Mouse (Mus musculus): ENCODE measurements around the gene Olfr1130.
"Not testable (repeated sequence)": the region's sequence is repeated elsewhere in the genome, so short reads cannot be mapped to it uniquely, and the experiment has no call there.

The Olfr1130 gene

DNA sequence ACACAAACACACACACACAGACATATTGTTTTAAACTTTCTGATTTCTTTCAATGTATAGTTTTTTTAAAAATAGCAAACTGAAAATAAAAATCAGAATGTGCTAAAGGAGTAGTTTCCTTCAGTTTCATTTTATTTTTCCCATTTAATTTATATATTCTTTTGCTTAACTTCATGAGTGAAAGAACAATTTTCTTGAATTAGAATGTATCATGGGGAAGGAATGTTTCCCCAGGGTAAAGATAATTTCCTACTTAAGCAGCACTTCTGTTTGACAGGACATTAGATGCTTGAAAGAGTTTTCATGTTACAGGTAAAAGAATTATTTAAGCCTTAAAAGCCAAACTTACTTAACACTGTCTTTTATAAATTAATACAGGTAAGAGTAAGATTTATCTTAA, at the start of gene Olfr1130:
Olfr1130 (plus strand) TSS at position 301 of the 400 bp plus-strand sequence.
- not testable (repeated sequence) for DNase-seq (ENCODE audit: low read depth)

DNA sequence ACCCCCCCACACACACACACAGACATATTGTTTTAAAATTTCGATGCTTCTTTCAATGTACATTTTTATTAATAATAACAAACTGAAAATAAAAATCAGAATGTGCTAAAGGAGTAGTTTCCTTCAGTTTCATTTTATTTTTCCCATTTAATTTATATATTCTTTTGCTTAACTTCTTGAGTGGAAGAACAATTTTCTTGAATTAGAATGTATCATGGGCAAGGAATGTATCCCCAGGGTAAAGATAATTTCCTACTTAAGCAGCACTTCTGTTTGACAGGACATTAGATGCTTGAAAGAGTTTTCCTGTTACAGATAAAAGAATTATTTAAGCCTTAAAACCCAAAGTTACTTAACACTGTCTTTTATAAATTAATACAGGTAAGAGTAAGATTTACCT, 32.4 kb upstream of the Olfr1130 start, which contains the start of gene Olfr1129:
Olfr1129 (plus strand) TSS at position 301 of the 400 bp plus-strand sequence.
- not testable (repeated sequence) for DNase-seq (ENCODE audit: low read depth)

DNA sequence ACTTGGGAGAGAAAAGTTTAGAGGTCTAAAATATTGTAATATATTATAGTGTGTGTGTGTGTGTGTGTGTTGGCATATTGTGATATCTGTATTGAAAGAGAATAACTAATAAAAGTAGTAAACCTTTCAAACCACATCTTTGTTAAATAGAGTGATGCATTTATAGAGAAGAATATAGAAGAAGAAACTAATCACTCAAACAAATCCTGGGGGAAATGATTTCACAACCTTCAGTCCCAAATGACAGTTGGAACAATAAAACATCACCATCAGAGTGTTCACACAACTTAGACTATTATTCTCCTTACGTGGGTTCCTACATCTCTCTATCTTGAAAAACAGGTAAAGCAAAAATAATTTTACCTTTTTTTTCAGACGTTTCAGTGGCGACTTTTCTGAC, 20.8 kb downstream of the Olfr1130 start, which contains the start of gene Olfr1131:
Olfr1131 (plus strand) TSS at position 301 of the 400 bp plus-strand sequence.
- DNase-seq (ENCODE audit: low read depth), result no peak

DNA sequence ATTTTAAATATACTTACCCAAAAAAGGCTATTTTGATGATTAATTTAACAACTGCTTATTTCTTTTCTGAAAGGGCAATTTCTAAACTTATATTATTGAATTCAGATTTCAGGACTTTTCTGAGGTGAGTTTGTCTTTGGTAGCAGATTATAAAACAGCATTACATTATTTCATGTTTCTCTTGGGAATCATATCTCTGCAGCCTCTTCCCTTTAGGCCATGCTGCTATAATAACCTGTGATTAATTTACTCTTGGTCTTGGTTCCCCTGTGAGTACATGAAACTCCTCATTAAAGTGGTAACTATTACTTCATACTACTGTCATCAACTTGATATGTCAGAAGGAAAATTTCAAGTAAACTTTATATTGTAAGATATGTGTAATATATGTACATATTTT, 31.4 kb downstream of the Olfr1130 start, which contains the start of gene Olfr1132:
Olfr1132 (minus strand) TSS at position 101 of the 400 bp plus-strand sequence.
- no peak for DNase-seq (ENCODE audit: low read depth)

DNA sequence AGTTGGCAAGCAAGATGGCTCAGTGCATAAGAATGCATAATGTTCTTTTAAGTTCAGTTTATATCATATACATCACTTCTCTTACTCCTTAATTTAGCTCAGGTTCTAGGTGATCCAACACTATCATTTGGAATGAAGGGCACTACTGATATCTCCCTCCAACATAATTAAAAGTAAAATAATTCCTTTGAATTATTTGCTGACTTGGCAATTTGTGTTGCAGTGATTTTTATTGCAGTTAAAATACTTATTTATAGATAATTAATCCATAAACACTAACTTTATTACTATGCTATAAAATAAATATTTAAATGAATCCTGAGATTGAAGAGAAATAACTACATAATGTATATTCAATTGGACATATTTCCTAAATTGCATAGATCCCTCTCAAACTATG, 36.4 kb downstream of the Olfr1130 start:
- DNase-seq (ENCODE audit: low read depth), result no peak

DNA sequence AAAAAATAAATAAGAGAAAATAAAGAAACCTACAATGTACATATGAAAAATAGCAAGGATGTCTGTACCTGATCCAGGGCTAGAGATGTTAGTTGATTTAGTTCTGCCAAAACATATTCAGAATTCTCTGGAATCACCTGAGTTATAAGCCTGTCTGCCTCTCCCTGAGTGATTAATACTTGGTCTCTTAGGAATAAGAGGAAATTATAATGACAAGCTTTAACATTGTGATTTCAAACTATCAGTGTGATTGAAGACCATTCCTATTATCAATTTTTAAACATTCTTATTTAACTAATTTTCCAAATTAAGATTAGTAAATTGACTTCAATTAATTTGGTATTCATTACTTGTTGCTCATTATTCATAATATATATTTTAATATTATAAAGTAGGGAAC, 41.3 kb downstream of the Olfr1130 start, which contains the start of gene Olfr1133:
Olfr1133 (minus strand) TSS at position 101 of the 400 bp plus-strand sequence.
- DNase-seq (ENCODE audit: low read depth), result no peak

DNA sequence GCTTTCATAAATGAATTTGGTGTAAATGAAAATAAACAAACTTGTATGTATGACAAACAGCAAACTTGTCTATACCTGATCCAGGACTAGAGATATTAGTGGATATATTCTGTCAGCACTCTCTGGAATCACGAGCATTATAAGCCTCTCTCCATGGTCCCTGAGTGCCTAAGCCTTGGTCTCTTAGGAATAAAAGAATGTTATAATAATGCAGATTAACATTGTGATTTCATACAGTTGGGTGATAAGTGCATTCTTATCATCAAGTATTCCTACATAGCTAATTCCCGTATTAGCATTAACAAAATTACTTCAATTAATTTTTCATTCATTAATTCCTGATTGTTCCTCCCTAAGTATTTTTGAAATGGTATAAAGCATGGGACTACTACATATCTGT, 52.3 kb downstream of the Olfr1130 start, which contains the start of gene Olfr1134:
Olfr1134 (minus strand) TSS at position 101 of the 400 bp plus-strand sequence.
- DNase-seq (ENCODE audit: low read depth), result no peak

Measured in 416B (cell line).